Mouse (Mus musculus) liver, adult 2 months (tissue): Measurements from ENCODE around the gene Fam207a.

Experiments
- CTCF ChIP-seq: fragments of 200-500 bp; IDR thresholded peaks from 2 replicates; pipeline ENCODE4 v1.5.1; 2011; ENCODE audit warnings: low read depth, low read length, control low read depth
- POLR2A ChIP-seq: fragments of 200-500 bp; IDR thresholded peaks from 2 replicates; pipeline ENCODE4 v1.6.1; 2011; ENCODE audit warnings: low read length, control low read depth; ENCODE audit not compliant: insufficient read depth; ENCODE audit errors: extremely low read depth

GRCm38 (mm10) chr10:77526488-77526887, 10.9 kb upstream of the Fam207a start:
- TF ChIP-seq CTCF (no peak), POLR2A (no peak)
